Mouse (Mus musculus) liver, embryonic 13.5 days (tissue): ENCODE data around the gene BC037034. TPM values are rescaled to one million over a fixed set of nuclear protein-coding genes. Genes with fewer than 3 reads are reported as not detected.

Experiments
- ATAC-seq: fragments of 200-750 bp; cut with Nextera tagmentation; 2 replicates; pipeline ENCODE4 v1.8.0; 2017; ENCODE audit warnings: low read depth, mild to moderate bottlenecking, moderate number of reproducible peaks, moderate library complexity
- DNase-seq: peaks from one replicate; pipeline ENCODE4 v3.0.0; 2022
- H3K27ac ChIP-seq: fragments of 300-500 bp; sonication (generic); 2 replicates; pipeline ENCODE4 v1.5.1; 2015; ENCODE audit warnings: moderate library complexity, mild to moderate bottlenecking, inconsistent platforms
- H3K27me3 ChIP-seq: fragments of 300-500 bp; sonication (generic); 2 replicates; pipeline ENCODE4 v1.6.1; 2015; ENCODE audit warnings: mild to moderate bottlenecking, inconsistent platforms
- H3K36me3 ChIP-seq: fragments of 300-500 bp; sonication (generic); 2 replicates; pipeline ENCODE4 v1.6.1; 2015; ENCODE audit warnings: mild to moderate bottlenecking, inconsistent platforms
- H3K4me1 ChIP-seq: fragments of 300-500 bp; sonication (generic); replicated peaks from 2 replicates; pipeline ENCODE4 v1.6.1; 2015; ENCODE audit warnings: inconsistent platforms
- H3K4me2 ChIP-seq: fragments of 300-500 bp; sonication (generic); 2 replicates; pipeline ENCODE4 v1.6.1; 2015; ENCODE audit warnings: inconsistent platforms, mild to moderate bottlenecking, moderate library complexity
- H3K4me3 ChIP-seq: fragments of 300-500 bp; sonication (generic); replicated peaks from 2 replicates; pipeline ENCODE4 v1.5.1; 2015; ENCODE audit warnings: mild to moderate bottlenecking, inconsistent platforms
- H3K9ac ChIP-seq: fragments of 300-500 bp; sonication (generic); 2 replicates; pipeline ENCODE4 v1.6.1; 2015; ENCODE audit warnings: mild to moderate bottlenecking, inconsistent platforms
- H3K9me3 ChIP-seq: fragments of 300-500 bp; sonication (generic); replicated peaks from 2 replicates; pipeline ENCODE4 v1.6.1; 2016; ENCODE audit warnings: inconsistent platforms
- WGBS: fragments of 180-500 bp; shearing (Covaris S2); methylation state at CpG from one replicate; pipeline ENCODE4 v1.1.7; 2015; ENCODE audit not compliant: insufficient replicate concordance; 5-methylcytosine and 5-hydroxymethylcytosine counted together
- polyA plus RNA-seq: library from polyadenylated mRNA; unstranded; fragments of >200 nt; fragmentation: Nextera tagmentation; extraction: Ambion mirVana; gene quantifications from 2 replicates; pipeline ENCODE4 v1.2.1, GENCODE M21; 2015

The BC037034 gene
- 2.8 and 3.6 TPM in 2 replicates for polyA plus RNA-seq

- H3K4me1 ChIP-seq, result peaks cover 60% of the 10 kb centered on the region
- peak; percentile 83 for DNase-seq
- peaks cover 35% of the 10 kb centered on the region for H3K36me3 ChIP-seq
- peak within 1 kb of the TSS; percentile 94 for H3K9ac ChIP-seq
- 0% methylated on average over 65 of the region's 71 CpGs for WGBS
- H3K27ac ChIP-seq, result peak within 1 kb of the TSS; percentile 88
- peak within 1 kb of the TSS; percentile 97 for H3K4me2 ChIP-seq
- H3K9me3 ChIP-seq, result no peaks in the 10 kb centered on the region
- ATAC-seq, result peak; percentile 84
- H3K27me3 ChIP-seq, result no peaks in the 10 kb centered on the region
- peak within 1 kb of the TSS; percentile 90 for H3K4me3 ChIP-seq
These were observed at the start of gene BC037034 for GRCm38 (mm10) chr5:138263260-138264206. Gene BC037034, minus strand, starts transcription at chr5:138264033.

GRCm38 (mm10) chr5:138312795-138313194 is 49.0 kb upstream of the BC037034 start:
- H3K4me2 ChIP-seq, result no peak overlapping the region

GRCm38 (mm10) chr5:138299613-138300012 is 35.8 kb upstream of the BC037034 start:
- Histone ChIP-seq H3K9me3 (no peaks in the 10 kb centered on the region), H3K27ac (no peak overlapping the region), H3K27me3 (no peaks in the 10 kb centered on the region), H3K9ac (no peak overlapping the region), H3K4me2 (no peak overlapping the region), H3K4me3 (no peak overlapping the region), H3K36me3 (no peaks in the 10 kb centered on the region), H3K4me1 (no peaks in the 10 kb centered on the region)
- ATAC-seq (no peak), DNase-seq (no peak)
- WGBS, result 48% methylated on average over 2 of the region's 2 CpGs

More at GRCm38 (mm10) chr5:138312795-138313194, 49.0 kb upstream of the BC037034 start:
- ATAC-seq, result no peak
- WGBS, result 66% methylated on average over 3 of the region's 3 CpGs
- H3K27me3 ChIP-seq, result no peaks in the 10 kb centered on the region
- no peaks in the 10 kb centered on the region for H3K36me3 ChIP-seq
- no peak overlapping the region for H3K27ac ChIP-seq
- H3K9me3 ChIP-seq, result no peaks in the 10 kb centered on the region
- H3K4me1 ChIP-seq, result no peaks in the 10 kb centered on the region
- no peak overlapping the region for H3K9ac ChIP-seq
- no peak for DNase-seq
- H3K4me3 ChIP-seq, result no peak overlapping the region

- no peak overlapping the region for H3K4me2 ChIP-seq
- no peaks in the 10 kb centered on the region for H3K9me3 ChIP-seq
- H3K27me3 ChIP-seq, result no peaks in the 10 kb centered on the region
- no peaks in the 10 kb centered on the region for H3K36me3 ChIP-seq
- DNase-seq, result no peak
- no peak for ATAC-seq
- H3K4me1 ChIP-seq, result no peaks in the 10 kb centered on the region
- H3K27ac ChIP-seq, result no peak overlapping the region
- H3K4me3 ChIP-seq, result no peak overlapping the region
- no peak overlapping the region for H3K9ac ChIP-seq
These were observed 30.3 kb upstream of the BC037034 start for GRCm38 (mm10) chr5:138294158-138294557.

- H3K36me3 ChIP-seq, result no peaks in the 10 kb centered on the region
- no peaks in the 10 kb centered on the region for H3K27me3 ChIP-seq
- no peaks in the 10 kb centered on the region for H3K4me1 ChIP-seq
- no peak overlapping the region for H3K4me2 ChIP-seq
- DNase-seq (no peak), ATAC-seq (no peak)
- H3K27ac ChIP-seq, result no peak overlapping the region
- no peak overlapping the region for H3K9ac ChIP-seq
- no peaks in the 10 kb centered on the region for H3K9me3 ChIP-seq
- WGBS, result 42% methylated on average over 1 of the region's 1 CpGs
- H3K4me3 ChIP-seq, result no peak overlapping the region
These were observed 27.8 kb upstream of the BC037034 start for GRCm38 (mm10) chr5:138291638-138292037.

- 56% methylated on average over 3 of the region's 3 CpGs for WGBS
- DNase-seq (no peak), ATAC-seq (no peak)
These were observed 24.0 kb upstream of the BC037034 start for GRCm38 (mm10) chr5:138287861-138288260.

GRCm38 (mm10) chr5:138283540-138283939 is 19.7 kb upstream of the BC037034 start:
- Histone ChIP-seq H3K4me2 (no peak overlapping the region), H3K27ac (no peak overlapping the region), H3K4me1 (peaks cover 19% of the 10 kb centered on the region), H3K9ac (no peak overlapping the region), H3K27me3 (peaks cover 12% of the 10 kb centered on the region), H3K4me3 (no peak overlapping the region), H3K9me3 (0 out of 2 replicates have a peak, but pooled peaks cover 4% of the 10 kb centered on the region), H3K36me3 (no peaks in the 10 kb centered on the region)
- ATAC-seq, result no peak
- no peak for DNase-seq
- 43% methylated on average over 1 of the region's 1 CpGs for WGBS

More at GRCm38 (mm10) chr5:138287861-138288260, 24.0 kb upstream of the BC037034 start:
- H3K9me3 ChIP-seq, result no peaks in the 10 kb centered on the region
- no peaks in the 10 kb centered on the region for H3K36me3 ChIP-seq
- no peak overlapping the region for H3K4me3 ChIP-seq
- no peaks in the 10 kb centered on the region for H3K4me1 ChIP-seq
- H3K27me3 ChIP-seq, result no peaks in the 10 kb centered on the region
- no peak overlapping the region for H3K9ac ChIP-seq
- no peak overlapping the region for H3K4me2 ChIP-seq
- no peak overlapping the region for H3K27ac ChIP-seq

GRCm38 (mm10) chr5:138281798-138282197 is 18.0 kb upstream of the BC037034 start:
- Histone ChIP-seq H3K9me3 (0 out of 2 replicates have a peak, but pooled peaks cover 4% of the 10 kb centered on the region), H3K27me3 (peaks cover 16% of the 10 kb centered on the region), H3K9ac (no peak overlapping the region), H3K4me2 (no peak overlapping the region), H3K36me3 (no peaks in the 10 kb centered on the region), H3K27ac (no peak overlapping the region), H3K4me3 (no peak overlapping the region), H3K4me1 (peaks cover 19% of the 10 kb centered on the region)
- ATAC-seq (no peak), DNase-seq (no peak)
- WGBS, result 47% methylated on average over 2 of the region's 2 CpGs

GRCm38 (mm10) chr5:138280829-138281228 is 17.0 kb upstream of the BC037034 start:
- DNase-seq, result no peak
- H3K27ac ChIP-seq, result no peak overlapping the region
- H3K36me3 ChIP-seq, result no peaks in the 10 kb centered on the region
- no peak for ATAC-seq
- H3K9ac ChIP-seq, result no peak overlapping the region
- peaks cover 20% of the 10 kb centered on the region for H3K4me1 ChIP-seq
- H3K4me2 ChIP-seq, result peak overlapping the region; percentile 82; the same call in 1 of the 2 replicates
- H3K9me3 ChIP-seq, result 0 out of 2 replicates have a peak, but pooled peaks cover 4% of the 10 kb centered on the region
- WGBS, result 64% methylated on average over 15 of the region's 15 CpGs
- peaks cover 16% of the 10 kb centered on the region for H3K27me3 ChIP-seq
- no peak overlapping the region for H3K4me3 ChIP-seq

GRCm38 (mm10) chr5:138280425-138280768 is 16.6 kb upstream of the BC037034 start:
- Histone ChIP-seq H3K36me3 (no peaks in the 10 kb centered on the region), H3K9me3 (0 out of 2 replicates have a peak, but pooled peaks cover 4% of the 10 kb centered on the region), H3K4me2 (peak overlapping the region; percentile 82), H3K27ac (no peak overlapping the region), H3K27me3 (peaks cover 20% of the 10 kb centered on the region), H3K4me3 (peak overlapping the region; percentile 57), H3K9ac (no peak overlapping the region), H3K4me1 (peaks cover 25% of the 10 kb centered on the region)
- DNase-seq (no peak), ATAC-seq (no peak)
- 21% methylated on average over 26 of the region's 26 CpGs for WGBS

GRCm38 (mm10) chr5:138279585-138280424 is 16.0 kb upstream of the BC037034 start, which contains the start of the genes Gm43720, Gpc2 and Stag3:
Gene Gm43720, minus strand, starts transcription at chr5:138279958.
Gene Gpc2, minus strand, starts transcription at chr5:138280005.
Gene Stag3, plus strand, starts transcription at chr5:138280240.
- peaks cover 28% of the 10 kb centered on the region for H3K4me1 ChIP-seq
- no peaks in the 10 kb centered on the region for H3K36me3 ChIP-seq
- DNase-seq (peak; percentile 96), ATAC-seq (peak; percentile 98)
- H3K27ac ChIP-seq, result no peak within 1 kb of the TSS
- WGBS, result under 1% methylated on average over 56 of the region's 56 CpGs
- 0 out of 2 replicates have a peak, but pooled peaks cover 4% of the 10 kb centered on the region for H3K9me3 ChIP-seq
- H3K9ac ChIP-seq, result peak within 1 kb of the TSS; percentile 61
- peak within 1 kb of the TSS; percentile 57 for H3K4me3 ChIP-seq
- peaks cover 24% of the 10 kb centered on the region for H3K27me3 ChIP-seq
- peak within 1 kb of the TSS; percentile 82 for H3K4me2 ChIP-seq
